Mouse (Mus musculus): Measurements from ENCODE around the gene Atm.
A peak's percentile ranks its signal among the peaks of the same experiment; 100 is the strongest.

The Atm gene

DNA sequence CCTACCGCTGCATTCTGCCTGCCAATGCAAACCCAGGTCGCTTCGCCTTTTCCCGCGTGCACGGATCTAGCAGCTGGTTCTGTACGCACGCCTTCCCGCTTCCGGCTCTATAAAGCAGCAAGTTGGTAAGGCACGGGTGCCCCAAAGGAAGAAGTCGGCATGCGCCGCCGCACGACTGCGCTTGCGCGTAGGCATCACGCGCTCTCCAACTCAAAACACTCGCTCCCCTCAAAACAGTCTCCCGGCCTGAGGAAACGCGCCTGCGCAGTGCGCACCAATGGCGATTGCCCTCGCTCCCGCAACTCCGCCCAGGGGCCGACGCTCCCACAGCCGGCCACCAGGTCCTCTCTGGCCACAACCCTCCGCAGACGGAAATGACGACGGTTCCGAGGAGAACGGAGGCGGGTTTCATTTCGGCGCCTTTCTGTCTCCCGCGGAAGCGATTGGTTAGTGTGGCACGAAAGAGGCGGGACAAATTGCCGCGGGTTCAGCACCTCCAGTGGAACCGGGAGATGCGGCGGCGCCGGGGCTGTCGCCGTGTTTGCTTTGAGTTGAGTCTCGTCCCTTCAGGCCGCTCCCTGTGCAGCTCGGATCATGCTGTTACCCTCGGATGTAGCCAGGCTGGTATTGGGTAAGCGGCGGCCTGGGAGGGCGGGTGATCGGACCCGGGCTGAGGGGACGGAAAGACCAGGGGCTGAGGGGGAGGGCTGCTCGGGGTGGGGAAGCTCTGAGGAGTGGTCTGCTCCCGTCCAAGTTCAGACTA lies at the start of gene Atm, which contains the start of gene Npat:
Gene Atm (minus strand): TSS at position 183 of the 763 bp plus-strand sequence.
Gene Npat (plus strand): TSS at position 490 of the 763 bp plus-strand sequence.
- peak; percentile 100 for DNase-seq (ENCODE audit: low spot score)

DNA sequence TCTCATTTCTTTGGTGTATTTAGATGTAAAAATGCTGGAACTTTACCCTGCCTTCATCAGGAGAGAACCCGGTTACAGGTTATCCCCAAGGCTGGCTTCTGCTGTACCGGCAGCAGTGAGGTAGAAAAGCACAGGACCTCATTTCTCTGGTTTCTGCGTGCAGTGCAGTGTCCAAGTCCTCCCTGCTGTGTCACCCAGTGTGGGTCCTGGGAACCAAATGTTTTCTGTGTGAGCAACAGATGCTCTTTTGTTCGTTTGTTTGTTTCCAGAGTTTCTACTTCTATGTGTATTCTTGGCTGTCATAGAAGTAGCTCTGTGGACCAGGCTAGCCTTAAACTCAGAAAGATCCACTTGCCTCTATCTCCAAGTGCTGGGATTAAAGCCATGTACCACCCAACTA lies 45.3 kb upstream of the Atm start:
- no peak for DNase-seq (ENCODE audit: low spot score)

DNA sequence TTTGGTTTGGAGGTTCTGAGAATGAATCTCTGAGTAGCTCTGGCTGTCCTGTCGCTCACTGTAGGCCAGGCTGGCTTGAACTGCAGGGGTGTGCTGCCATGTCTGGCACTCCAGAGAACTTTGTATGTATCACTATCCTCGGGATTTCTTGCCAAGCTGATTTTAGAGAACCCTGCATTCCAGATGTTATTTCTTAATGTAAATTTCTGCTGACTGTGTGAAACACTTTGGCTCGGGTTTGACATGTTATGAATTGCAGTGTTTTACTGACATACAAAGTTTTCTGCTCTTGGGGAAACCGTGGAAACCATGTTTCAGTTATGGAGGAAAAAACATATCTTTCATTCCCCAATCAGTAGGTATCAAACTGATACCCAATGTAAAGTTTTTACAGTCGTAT lies 39.2 kb upstream of the Atm start:
- no peak for DNase-seq (ENCODE audit: low spot score)

DNA sequence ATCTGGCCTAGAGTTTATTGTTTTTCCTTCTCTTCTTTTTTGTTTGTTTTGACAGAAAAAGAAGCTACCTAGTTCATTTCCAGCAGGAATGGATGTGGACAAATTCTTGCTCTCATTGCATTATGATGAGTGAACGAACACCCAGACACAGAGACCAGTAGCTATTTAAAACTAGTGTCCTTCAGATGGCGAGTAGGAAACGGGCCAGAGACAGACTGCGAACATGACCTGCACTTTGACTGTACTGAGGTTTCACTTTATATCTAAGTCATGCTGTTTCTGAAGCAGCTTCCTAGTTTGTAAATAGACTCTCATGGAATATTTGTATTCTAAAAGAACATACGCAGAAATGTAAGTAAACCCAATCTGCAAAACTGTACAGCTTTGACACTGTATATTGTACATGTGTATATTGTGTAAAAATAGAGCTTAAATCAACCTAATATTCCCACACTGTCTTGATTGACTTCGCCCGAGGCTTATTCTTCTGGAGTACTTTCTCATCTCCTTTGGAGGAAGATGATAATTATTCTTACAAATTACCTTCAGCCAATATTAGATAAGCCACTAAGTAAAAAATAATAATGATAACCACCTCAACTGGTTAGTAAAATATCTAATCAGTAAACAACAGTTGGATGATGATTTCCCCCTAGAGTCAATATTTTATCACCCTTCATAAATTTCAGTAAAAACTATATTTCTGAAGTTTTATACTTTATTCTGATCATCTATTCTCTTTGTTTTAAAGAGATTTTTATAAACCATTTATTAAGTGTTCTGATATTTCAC lies 36.2 kb upstream of the Atm start:
- no peak for DNase-seq (ENCODE audit: low spot score)

DNA sequence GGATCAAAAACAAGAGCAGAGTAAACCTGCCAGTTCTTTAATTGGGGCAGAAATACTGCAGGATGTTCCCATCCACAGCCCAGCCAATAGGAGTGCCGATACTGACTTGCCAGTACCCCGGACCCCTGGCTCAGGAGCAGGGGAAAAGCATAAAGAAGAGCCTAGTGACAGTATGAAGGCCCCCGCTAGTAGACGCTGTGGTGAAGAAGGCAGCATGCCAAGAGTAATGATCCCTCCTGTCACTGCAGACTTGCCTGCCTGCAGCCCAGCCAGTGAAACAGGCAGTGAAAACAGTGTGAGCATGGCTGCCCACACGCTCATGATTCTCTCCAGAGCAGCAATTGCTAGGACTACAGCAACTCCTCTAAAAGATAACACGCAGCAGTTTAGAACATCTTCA lies 34.1 kb upstream of the Atm start:
- DNase-seq (ENCODE audit: low spot score): no peak

DNA sequence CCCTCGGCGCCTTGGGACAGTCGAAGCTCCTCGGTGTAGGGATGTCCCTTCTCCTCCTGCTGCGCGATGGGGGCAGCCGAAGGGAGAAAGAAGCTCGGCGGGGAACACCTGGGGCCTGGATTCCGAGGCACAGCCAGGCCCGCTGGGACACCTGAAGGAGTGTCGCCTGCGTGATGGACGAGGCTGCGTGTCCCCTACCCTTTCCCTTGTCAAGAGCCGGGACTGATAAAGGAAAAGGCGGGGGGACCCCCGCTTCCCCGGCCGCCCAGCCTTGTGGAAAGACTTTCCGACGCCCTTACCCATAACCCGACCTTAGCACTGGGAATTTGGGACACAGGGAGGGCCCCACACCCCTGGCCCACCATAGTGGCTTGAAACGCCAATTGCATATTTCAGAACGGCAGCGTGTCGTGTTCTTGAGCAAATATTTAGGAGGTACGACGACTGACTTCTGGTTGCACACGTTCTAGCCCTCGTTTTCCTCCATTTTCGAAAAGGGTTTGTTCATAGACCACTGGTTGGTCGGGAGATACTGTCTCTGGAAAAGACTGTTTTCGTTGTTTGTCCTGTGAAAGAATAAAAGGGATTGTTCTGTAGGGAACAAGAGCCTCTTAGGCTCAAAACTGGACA lies 911 bp upstream of the Atm start:
- peak; percentile 20 for DNase-seq (ENCODE audit: low spot score)

DNA sequence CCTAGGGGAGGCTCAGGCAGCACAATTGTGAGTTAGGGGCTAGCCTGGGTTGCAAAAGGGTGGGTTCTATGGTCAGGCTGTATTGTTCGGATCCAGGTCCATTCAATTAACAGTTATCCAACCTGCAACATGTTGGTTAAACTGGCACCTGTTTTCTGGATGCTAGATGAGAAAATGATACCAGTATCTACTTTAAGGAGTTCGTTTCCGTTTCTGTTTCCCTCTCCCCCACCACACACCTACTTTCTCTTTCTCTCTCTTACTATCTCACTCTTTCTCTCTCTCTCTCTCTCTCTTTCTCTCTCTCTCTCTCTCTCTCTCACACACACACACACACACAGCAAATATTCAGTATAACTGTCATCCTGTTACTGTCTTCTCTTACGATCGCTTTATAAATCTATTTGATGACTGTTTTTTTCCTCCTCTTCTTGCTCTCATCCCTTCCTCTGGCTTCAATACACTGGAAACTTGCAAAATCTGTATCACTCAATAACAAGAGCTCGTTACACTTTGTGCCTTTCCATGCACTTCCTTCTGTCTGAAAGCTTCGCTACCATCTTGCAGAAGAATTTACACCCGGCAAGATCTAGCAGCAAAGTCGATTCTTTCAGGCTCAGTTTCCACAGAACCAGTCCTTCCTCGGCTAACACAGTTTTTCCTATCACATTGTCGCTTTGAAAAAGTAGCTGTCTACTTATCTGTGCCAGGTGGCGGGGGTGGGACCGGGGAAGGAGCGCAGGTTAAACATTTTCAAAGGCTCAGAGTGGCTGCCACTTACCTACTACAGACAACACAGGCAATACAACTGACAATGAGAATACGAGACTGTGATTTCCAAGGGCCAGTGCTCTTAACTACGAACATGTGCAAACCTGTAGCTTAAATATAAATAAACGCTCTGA lies 872 bp downstream of the Atm start:
- DNase-seq (ENCODE audit: low spot score): peak; percentile 8

DNA sequence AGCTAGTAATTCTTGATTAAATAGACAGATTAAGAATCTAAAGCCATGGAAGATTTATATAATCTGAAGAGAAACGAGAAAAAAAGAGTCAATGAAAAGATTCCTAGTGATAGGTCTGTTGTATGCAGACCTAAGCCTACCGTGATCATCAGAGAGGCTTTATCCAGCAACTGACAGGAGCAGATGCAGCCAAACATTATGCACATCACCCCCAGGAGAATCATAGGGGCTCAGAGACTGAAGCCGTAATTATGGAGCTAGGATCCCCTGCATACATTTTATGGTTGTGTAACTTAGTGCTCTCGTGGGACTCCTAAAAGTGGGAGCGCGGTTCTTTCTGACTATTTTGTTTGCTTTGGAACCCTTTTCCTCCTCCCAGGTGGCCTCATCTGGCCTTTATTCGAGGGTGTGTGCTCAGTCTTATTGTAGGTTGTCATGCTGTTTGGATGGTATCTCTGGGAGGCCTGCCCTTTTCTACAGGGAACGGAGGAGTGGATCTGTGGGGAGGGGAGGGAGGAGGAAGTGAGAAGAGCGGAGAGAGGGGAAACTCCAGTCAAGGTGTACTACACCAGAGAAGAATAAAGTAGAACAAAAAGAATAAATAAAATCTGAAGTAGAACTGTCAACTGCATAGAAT lies 19.0 kb downstream of the Atm start:
- DNase-seq (ENCODE audit: low spot score): no peak

DNA sequence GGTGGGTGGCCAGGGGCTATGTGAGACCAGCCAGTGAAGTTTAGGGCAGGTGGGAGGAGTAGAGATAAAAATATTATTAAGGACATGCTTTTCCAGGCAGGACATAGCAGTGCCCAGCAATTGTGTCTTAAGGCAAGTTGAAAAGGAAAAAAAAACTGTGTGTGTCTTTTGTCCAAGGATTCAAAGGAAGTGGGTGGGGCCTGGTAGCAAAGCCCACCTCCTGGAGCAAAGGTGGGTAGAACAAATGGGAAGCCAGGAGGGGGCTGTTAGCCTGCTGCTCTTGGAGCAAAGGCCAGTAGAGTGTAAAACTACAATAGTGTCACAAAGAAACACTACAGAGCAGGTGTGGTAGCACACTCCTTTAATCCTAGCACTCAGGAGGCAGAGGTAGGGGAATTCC lies 22.4 kb downstream of the Atm start:
- no peak for DNase-seq (ENCODE audit: low spot score)

DNA sequence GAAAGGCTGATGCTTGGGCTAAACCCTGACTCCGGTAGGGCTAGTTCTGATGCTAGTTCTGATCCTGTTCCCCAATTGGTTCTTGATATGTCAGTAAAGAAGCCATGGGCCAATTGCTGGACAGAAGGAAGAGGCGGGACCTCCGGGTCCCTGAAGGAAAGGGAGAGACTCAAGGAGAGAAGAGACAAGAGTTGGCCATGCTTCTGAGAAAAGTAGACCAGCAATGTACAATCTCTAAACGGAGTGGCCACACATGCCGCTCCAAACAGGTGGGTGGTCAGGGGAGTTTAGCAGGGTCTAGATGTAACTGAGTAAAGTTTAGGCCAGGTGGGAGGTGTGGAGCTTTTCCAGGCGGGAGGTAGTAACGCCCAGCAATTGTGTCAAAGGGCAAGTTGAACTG lies 28.5 kb downstream of the Atm start:
- no peak for DNase-seq (ENCODE audit: low spot score)

DNA sequence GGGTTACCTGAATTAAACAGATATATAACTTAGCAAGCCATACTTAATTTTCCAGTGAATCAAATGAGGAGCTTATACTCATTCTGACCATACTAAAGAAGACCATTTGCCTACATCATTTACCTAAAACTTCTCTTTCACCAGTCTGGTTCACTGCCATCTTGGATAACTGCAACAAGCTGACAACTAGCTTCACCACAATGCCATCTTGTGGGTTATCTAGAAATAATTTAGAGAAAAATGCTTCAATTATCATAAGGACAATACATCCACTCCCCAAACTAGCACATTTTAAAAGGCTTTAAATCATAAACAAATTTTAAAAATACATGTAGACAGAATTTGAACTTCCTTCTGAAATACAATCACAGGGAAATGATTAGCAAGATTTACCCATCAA lies 50.7 kb downstream of the Atm start:
- DNase-seq (ENCODE audit: low spot score): no peak

DNA sequence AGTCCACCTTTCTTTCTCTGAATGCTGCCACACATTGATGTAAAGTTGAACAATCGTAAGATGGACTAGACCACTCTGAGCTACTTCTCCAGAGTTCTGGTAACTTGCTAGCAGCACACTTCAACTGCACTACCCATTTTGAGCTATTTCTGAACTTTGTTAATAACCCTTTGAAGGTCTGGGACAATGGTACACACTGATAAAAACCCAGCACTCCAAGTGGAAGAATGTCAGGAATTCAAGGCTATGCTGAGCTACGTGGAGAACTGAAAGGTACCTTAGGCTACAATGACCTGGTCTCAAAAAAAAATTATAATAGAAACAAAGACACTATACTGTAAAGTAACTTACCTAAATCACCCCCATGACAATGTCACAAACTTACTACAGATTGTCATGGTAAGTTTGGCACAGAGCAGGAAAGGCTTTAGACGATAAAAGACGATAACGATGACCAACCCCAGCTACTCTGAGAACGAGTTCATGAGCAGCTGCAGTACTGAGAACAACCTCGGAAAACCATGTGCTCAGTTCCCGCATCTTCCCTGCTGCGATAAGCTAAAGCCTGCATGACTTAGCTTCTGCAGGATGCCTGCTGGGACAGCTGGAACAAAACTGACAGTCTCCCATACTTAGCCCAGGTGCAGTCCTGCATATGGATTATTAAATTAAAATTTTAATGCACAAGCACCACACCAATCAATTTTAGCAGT lies 63.6 kb downstream of the Atm start:
- DNase-seq (ENCODE audit: low spot score): no peak

DNA sequence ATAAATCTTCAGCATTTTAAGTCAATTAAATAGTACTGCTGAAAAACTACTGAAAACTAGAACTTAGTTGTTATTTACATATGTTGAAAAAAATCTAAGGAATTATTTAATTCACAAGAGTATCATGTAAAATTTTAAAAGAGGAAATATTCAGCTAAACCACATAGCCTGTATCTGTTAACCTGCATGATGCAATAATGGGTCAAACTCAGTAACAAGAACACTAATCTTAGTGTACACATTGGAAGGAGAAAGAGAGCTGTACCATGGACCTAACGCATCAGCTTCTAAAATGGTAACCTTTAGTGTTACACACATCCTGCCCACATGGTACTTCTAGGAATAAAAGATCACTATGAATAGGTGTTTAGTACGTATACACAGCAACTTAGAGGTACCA lies 84.5 kb downstream of the Atm start:
- DNase-seq (ENCODE audit: low spot score): no peak

DNA sequence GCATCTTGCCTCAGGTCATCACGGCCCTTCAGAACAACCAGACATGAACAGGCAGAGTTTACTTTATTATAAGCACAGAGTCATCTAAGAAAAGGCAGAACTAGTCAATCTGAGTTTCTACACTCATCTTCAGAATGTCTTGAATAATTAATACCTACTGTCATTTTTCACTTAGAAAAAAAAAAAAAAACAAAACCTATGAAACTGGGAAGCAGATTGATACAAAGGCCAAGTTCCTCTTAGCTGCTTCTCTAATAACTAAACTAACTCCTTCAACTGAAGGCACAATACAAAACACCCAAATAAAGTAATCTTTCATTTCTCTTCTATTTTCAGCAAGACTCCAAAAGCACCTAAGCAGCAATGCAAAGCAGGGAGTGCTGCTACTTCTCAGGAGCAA lies 85.9 kb downstream of the Atm start:
- no peak for DNase-seq (ENCODE audit: low spot score)

DNA sequence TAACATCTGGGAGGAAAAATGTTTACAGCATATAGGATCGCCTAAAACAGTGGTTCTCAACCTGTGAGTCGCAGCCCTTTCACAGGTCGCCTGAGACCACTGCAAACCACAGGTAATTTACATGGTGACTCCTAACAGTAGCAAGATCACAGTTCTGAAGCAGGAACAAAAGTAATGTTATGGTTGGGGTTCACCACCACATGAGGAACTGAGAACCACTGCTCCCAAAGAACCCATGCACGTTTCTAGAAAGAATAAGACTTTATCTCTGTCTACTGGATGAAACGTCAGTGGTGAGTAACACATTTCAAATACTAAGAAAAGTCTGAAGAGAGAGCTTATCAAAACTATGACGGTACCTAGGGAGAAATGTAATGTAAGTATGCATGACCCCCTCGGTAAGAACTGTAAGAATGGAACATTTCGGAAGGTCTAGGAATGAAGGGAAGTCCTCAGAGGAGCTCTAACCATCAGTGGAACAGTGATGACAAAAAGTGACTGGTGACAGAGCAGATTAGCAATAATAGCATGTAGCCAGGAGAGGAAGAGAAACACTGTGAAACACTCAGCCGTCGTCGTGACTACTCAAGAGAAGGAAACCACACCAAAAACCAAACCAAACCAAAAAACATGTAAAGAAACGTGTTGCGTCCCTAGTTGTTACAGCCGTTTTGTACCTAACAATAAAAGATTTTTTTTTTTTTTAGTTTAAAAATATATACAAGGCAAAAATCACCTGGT lies 100.5 kb downstream of the Atm start:
- no peak for DNase-seq (ENCODE audit: low spot score)

DNA sequence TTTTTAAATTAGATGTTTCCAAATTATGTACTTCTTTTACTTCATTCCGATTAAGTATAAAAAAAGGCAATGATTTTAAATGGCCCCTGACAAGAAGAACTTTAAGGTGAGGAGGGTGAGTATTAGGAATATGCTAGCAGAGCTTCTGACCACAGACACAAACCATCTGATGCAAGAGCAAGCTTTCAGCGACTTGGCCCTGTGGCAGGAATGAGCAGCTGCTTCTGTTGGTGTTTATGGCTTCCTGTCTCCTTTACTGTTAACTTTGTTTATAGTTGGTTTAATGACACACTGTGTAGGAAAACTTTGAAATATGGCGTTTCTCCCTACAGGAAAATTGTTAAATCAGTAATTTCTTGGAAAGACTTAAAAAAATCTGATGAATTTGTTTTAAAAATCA lies 108.9 kb downstream of the Atm start:
- no peak for DNase-seq (ENCODE audit: low spot score)

DNA sequence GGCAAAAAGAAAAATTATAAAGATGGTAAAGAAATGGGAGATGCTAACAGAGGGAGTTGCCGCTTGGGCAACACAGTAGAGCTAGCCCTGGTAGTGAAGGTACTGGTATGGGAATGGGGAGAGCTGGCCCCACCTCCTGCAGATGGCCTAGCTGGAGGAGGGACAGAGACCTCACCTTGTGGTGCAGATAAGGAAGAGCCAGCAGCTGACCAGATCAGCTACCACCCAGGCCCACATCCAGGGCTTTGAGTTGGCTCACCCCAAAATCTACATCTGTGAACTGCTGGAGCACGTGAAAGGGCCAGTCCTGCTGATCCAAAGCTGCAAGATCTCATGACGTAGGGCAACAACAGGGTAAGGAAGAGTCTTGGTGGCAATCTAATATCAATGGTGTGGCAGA lies 109.8 kb downstream of the Atm start:
- no peak for DNase-seq (ENCODE audit: low spot score)

DNA sequence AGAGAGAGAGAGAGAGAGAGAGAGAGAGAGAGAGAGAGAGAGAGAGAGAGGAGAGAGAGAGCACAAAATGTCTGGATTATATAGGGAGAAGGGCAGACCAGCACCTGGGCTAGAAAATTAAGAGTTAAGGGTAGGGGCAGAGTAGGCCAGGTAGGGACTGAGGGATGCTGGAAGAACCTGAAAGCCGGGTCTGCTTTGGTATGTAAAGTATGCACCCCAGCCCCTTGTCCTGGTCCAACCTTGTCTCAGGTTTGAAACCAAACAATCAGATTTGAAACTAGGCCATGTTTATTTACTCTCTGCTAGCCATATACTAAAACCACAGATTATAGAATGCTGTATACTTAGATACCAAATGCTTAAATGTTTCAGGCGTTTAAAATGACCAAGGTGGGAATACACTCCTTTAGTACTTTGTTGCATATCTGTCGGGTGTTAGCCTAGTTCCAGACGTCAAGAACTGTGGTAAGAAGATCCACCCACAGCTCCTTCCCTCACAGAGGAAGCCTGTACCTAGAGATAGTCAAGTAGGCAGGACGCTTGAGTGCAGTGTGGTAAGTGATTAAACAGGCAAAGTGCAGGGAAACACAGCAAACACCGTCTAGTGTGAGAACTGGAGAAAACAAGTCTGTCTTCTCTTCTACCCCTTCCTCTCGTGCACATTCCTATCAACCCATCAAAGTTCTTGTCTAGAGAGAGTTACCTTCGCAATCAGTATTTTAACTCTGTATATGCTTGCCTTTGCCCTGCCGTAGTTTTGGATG lies 114.2 kb downstream of the Atm start:
- DNase-seq (ENCODE audit: low spot score): peak; percentile 25

DNA sequence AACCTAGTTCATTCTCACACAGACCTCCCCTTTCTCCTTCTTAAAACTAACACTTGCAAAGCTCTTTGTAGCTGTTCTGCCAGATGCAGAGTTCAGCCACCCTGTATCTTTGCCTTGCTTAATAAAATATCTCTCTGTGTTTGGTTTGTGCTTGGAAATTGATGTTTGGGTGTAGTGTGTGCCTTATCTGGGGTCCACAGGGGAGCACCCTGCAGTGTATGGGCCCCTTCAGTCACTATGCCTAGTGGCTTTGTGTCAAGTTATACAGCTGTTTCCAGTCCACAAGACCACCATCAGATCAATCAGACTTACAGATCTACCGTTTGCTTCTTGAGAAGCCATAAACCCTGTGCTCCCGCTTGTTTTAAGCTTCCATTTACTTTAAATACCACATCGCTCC lies 127.1 kb downstream of the Atm start:
- DNase-seq (ENCODE audit: low spot score): no peak
